Mouse (Mus musculus) CH12.LX (cell line): ENCODE results near the gene Gm37240. TPM values are rescaled to one million over a fixed set of nuclear protein-coding genes. Genes with fewer than 3 reads are reported as not detected.

Experiments used
- DNase-seq: peaks from one replicate; pipeline ENCODE4 v3.0.0-alpha.2; 2013; ENCODE audit errors: extremely low read depth
- H3K27ac ChIP-seq: 2 replicates; pipeline ENCODE4 v1.5.1; 2012; ENCODE audit warnings: low read depth, mild to moderate bottlenecking, control low read depth, moderate library complexity; ENCODE audit not compliant: insufficient read depth
- H3K27me3 ChIP-seq: replicated peaks from 2 replicates; pipeline ENCODE3; 2012; ENCODE audit warnings: inconsistent platforms
- H3K36me3 ChIP-seq, 2 experiments: replicated peaks in 1 of 2; 2 replicates each; pipeline versions ENCODE3 to v1.6.1; 2012; ENCODE audit warnings: inconsistent platforms in 1 of 2, low read length in 1 of 2, mild to moderate bottlenecking in 1 of 2, mixed read lengths in 1 of 2, moderate library complexity in 1 of 2; ENCODE audit not compliant: control insufficient read depth in 1 of 2, insufficient read depth in 1 of 2
- H3K4me1 ChIP-seq, 2 experiments: 2 replicates each; pipeline ENCODE4 v1.6.1; 2012; ENCODE audit warnings: inconsistent platforms in 1 of 2, moderate library complexity in 1 of 2; ENCODE audit not compliant: insufficient read depth in 2 of 2, control insufficient read depth in 1 of 2
- H3K4me2 ChIP-seq: 2 replicates; pipeline ENCODE4 v1.6.1; 2012; ENCODE audit warnings: low read depth, mild to moderate bottlenecking, control low read depth; ENCODE audit not compliant: poor library complexity, insufficient read depth, severe bottlenecking
- H3K4me3 ChIP-seq, 3 experiments: fragments of 150-350 bp in 1 of 3; sonication (generic) in 1 of 3; replicated peaks in 1 of 3; 2 replicates each; pipeline versions ENCODE3 to v1.5.1; 2011 to 2012; ENCODE audit warnings: low read depth in 2 of 3, low read length in 2 of 3, mild to moderate bottlenecking in 2 of 3, moderate library complexity in 2 of 3, control low read depth in 1 of 3, improper control_type of control experiment in 1 of 3, inconsistent platforms in 1 of 3, mixed read lengths in 1 of 3; ENCODE audit not compliant: poor library complexity in 1 of 3
- H3K79me2 ChIP-seq: replicated peaks from 2 replicates; pipeline ENCODE4 v1.6.1; 2012; ENCODE audit warnings: mild to moderate bottlenecking, moderate library complexity; ENCODE audit not compliant: control insufficient read depth, poor library complexity, insufficient read depth, severe bottlenecking; ENCODE audit errors: extremely low read depth
- H3K9ac ChIP-seq: 2 replicates; pipeline ENCODE4 v1.6.1; 2012; ENCODE audit warnings: low read depth, mild to moderate bottlenecking, control low read depth, moderate library complexity; ENCODE audit not compliant: insufficient read depth
- H3K9me3 ChIP-seq: replicated peaks from 2 replicates; pipeline ENCODE3; 2012; ENCODE audit warnings: low read length, inconsistent platforms, mixed read lengths
- BHLHE40 ChIP-seq: IDR thresholded peaks from 2 replicates; pipeline ENCODE4 v1.6.1; 2011; ENCODE audit warnings: mild to moderate bottlenecking, low read depth, low read length, improper control_type of control experiment
- CHD1 ChIP-seq: IDR thresholded peaks from 2 replicates; pipeline ENCODE4 v1.6.1; 2012; ENCODE audit warnings: low read depth, low read length, improper control_type of control experiment, inconsistent platforms
- CHD2 ChIP-seq: IDR thresholded peaks from 2 replicates; pipeline ENCODE4 v1.6.1; 2011; ENCODE audit warnings: low read length, improper control_type of control experiment
- CTCF ChIP-seq, 2 experiments: IDR thresholded peaks in 1 of 2; conservative IDR thresholded peaks in 1 of 2; 2 replicates each; pipeline ENCODE4 v1.5.1; 2011 to 2012; ENCODE audit warnings: low read depth in 2 of 2, low read length in 2 of 2, improper control_type of control experiment in 1 of 2, inconsistent platforms in 1 of 2, mild to moderate bottlenecking in 1 of 2, moderate library complexity in 1 of 2
- ELF1 ChIP-seq: IDR thresholded peaks from 2 replicates; pipeline ENCODE4 v1.6.1; 2014; ENCODE audit warnings: low read depth, mild to moderate bottlenecking, inconsistent platforms, low read length, improper control_type of control experiment
- EP300 ChIP-seq: IDR thresholded peaks from 2 replicates; pipeline ENCODE4 v1.6.1; 2011; ENCODE audit warnings: low read length, improper control_type of control experiment
- ETS1 ChIP-seq: conservative IDR thresholded peaks from 2 replicates; pipeline ENCODE4 v1.6.1; 2012; ENCODE audit warnings: low read depth, mild to moderate bottlenecking, inconsistent platforms, low read length, improper control_type of control experiment, moderate library complexity
- GABPA ChIP-seq: IDR thresholded peaks from 2 replicates; pipeline ENCODE4 v1.6.1; 2012; ENCODE audit warnings: low read depth, low read length, improper control_type of control experiment, inconsistent platforms; ENCODE audit not compliant: insufficient replicate concordance
- HCFC1 ChIP-seq: IDR thresholded peaks from 2 replicates; pipeline ENCODE4 v1.6.1; 2012; ENCODE audit warnings: low read depth, mild to moderate bottlenecking, inconsistent platforms, low read length, improper control_type of control experiment
- IRF4 ChIP-seq: IDR thresholded peaks from 2 replicates; pipeline ENCODE4 v1.6.1; 2014; ENCODE audit warnings: low read depth, mild to moderate bottlenecking, inconsistent platforms, low read length, improper control_type of control experiment
- JUN ChIP-seq: IDR thresholded peaks from 2 replicates; pipeline ENCODE4 v1.6.1; 2011; ENCODE audit warnings: low read depth, mild to moderate bottlenecking, low read length, improper control_type of control experiment, moderate library complexity; ENCODE audit not compliant: insufficient read depth
- JUND ChIP-seq: conservative IDR thresholded peaks from 2 replicates; pipeline ENCODE4 v1.6.1; 2011; ENCODE audit warnings: low read depth, low read length, improper control_type of control experiment
- KAT2A ChIP-seq: IDR thresholded peaks from 2 replicates; pipeline ENCODE4 v1.6.1; 2012; ENCODE audit warnings: low read length, improper control_type of control experiment, inconsistent platforms; ENCODE audit not compliant: insufficient replicate concordance
- MAFK ChIP-seq: IDR thresholded peaks from 2 replicates; pipeline ENCODE4 v1.6.1; 2011; ENCODE audit warnings: low read length, improper control_type of control experiment; ENCODE audit not compliant: insufficient replicate concordance
- MAX ChIP-seq: IDR thresholded peaks from 2 replicates; pipeline ENCODE4 v1.6.1; 2011; ENCODE audit warnings: low read length, improper control_type of control experiment
- MEF2A ChIP-seq: IDR thresholded peaks from 2 replicates; pipeline ENCODE4 v1.6.1; 2014; ENCODE audit warnings: low read depth, mild to moderate bottlenecking, inconsistent platforms, low read length, improper control_type of control experiment, borderline replicate concordance
- MXI1 ChIP-seq: IDR thresholded peaks from 2 replicates; pipeline ENCODE4 v1.6.1; 2011; ENCODE audit warnings: mild to moderate bottlenecking, low read depth, low read length, improper control_type of control experiment
- MYC ChIP-seq: IDR thresholded peaks from 2 replicates; pipeline ENCODE4 v1.6.1; 2011; ENCODE audit warnings: low read depth, mild to moderate bottlenecking, improper control_type of control experiment, low read length
- NELFE ChIP-seq: IDR thresholded peaks from 2 replicates; pipeline ENCODE4 v1.6.1; 2011; ENCODE audit warnings: low read depth, low read length, improper control_type of control experiment
- NRF1 ChIP-seq: IDR thresholded peaks from 2 replicates; pipeline ENCODE4 v1.6.1; 2014; ENCODE audit warnings: low read depth, mild to moderate bottlenecking, inconsistent platforms, low read length, improper control_type of control experiment, moderate library complexity
- PAX5 ChIP-seq: IDR thresholded peaks from 2 replicates; pipeline ENCODE4 v1.6.1; 2012; ENCODE audit warnings: low read length, inconsistent platforms, mixed read lengths
- POLR2A ChIP-seq: IDR thresholded peaks from 2 replicates; pipeline ENCODE4 v1.6.1; 2011; ENCODE audit warnings: low read depth, mild to moderate bottlenecking, improper control_type of control experiment, low read length
- POLR2AphosphoS2 ChIP-seq: IDR thresholded peaks from 2 replicates; pipeline ENCODE4 v1.6.1; 2011; ENCODE audit warnings: low read depth, low read length, improper control_type of control experiment
- RAD21 ChIP-seq: IDR thresholded peaks from 2 replicates; pipeline ENCODE4 v1.6.1; 2011; ENCODE audit warnings: low read depth, mild to moderate bottlenecking, low read length, improper control_type of control experiment, moderate library complexity
- SIN3A ChIP-seq: IDR thresholded peaks from 2 replicates; pipeline ENCODE4 v1.6.1; 2012; ENCODE audit warnings: low read length, improper control_type of control experiment, inconsistent platforms
- SMC3 ChIP-seq: IDR thresholded peaks from 2 replicates; pipeline ENCODE4 v1.6.1; 2011; ENCODE audit warnings: low read depth, low read length, improper control_type of control experiment
- TCF12 ChIP-seq: IDR thresholded peaks from 2 replicates; pipeline ENCODE4 v1.6.1; 2014; ENCODE audit warnings: low read depth, mild to moderate bottlenecking, inconsistent platforms, low read length, improper control_type of control experiment
- UBTF ChIP-seq: IDR thresholded peaks from 2 replicates; pipeline ENCODE4 v1.6.1; 2012; ENCODE audit warnings: low read depth, mild to moderate bottlenecking, inconsistent platforms, low read length, improper control_type of control experiment, moderate library complexity
- USF2 ChIP-seq: conservative IDR thresholded peaks from 2 replicates; pipeline ENCODE4 v1.6.1; 2011; ENCODE audit warnings: low read depth, low read length, improper control_type of control experiment
- ZC3H11A ChIP-seq: IDR thresholded peaks from 2 replicates; pipeline ENCODE4 v1.6.1; 2012; ENCODE audit warnings: low read depth, mild to moderate bottlenecking, inconsistent platforms, low read length, improper control_type of control experiment
- ZKSCAN1 ChIP-seq: IDR thresholded peaks from 2 replicates; pipeline ENCODE4 v1.6.1; 2012; ENCODE audit warnings: low read depth, inconsistent platforms, low read length, improper control_type of control experiment, borderline replicate concordance
- ZMIZ1 ChIP-seq: IDR thresholded peaks from 2 replicates; pipeline ENCODE4 v1.6.1; 2012; ENCODE audit warnings: low read depth, mild to moderate bottlenecking, inconsistent platforms, low read length, improper control_type of control experiment
- ZNF384 ChIP-seq: IDR thresholded peaks from 2 replicates; pipeline ENCODE4 v1.6.1; 2012; ENCODE audit warnings: low read depth, low read length, improper control_type of control experiment, inconsistent platforms
- dilution Hi-C: fragments of 300-500 bp; cut with MboI; formaldehyde crosslinking; loops from 2 replicates; pipeline ENCODE4 v1.14.3; 2020; ENCODE audit warnings: low sequenced_read_pairs; ENCODE audit not compliant: extremely low pct_unique_long_range_greater_than_20kb, extremely low pct_ligation_motif_present
- in situ Hi-C: fragments of 300-500 bp; cut with MboI; formaldehyde crosslinking; loops from 3 replicates; pipeline ENCODE4 v1.14.3; 2019; ENCODE audit warnings: low sequenced_read_pairs, low pct_ligation_motif_present, low pct_unique_long_range_greater_than_20kb, mixed read lengths
- polyA plus RNA-seq: library from polyadenylated mRNA; unstranded; fragments of >175 nt; gene quantifications from 2 replicates; pipeline ENCODE4 v1.2.1, GENCODE M21; 2012; ENCODE audit warnings: low read depth; ENCODE audit not compliant: insufficient read length
- total RNA-seq, 2 experiments: library from RNA; depleted of rRNA; stranded (reverse); fragments of 300-350 nt in 1 of 2; fragments of >200 nt in 1 of 2; gene quantifications; 2 replicates each; pipeline ENCODE4 v1.2.3; 2012 to 2014

Gene Gm37240
- total and polyA plus RNA-seq, 3 experiments = 0.08 to 0.19 (median 0.14) TPM

DNA sequence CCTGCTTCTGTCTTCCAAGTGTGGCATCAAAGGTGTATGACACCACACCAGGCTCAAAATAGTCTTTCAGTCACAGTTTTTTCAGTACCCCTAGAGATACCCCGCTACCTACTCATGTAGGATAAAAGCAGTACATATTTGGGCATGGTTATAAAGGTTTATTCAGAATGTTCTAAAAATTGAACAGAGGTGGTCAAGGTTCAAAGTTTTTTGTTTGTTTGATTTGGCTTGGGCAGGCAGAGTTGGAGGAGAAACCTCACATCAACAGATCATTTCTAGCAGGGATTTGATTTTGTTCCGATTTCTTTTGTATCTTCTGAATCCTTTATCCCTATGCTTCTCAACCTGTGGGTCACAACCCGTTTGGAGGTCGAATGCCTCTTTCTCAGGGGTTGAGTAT, 690.7 kb downstream of the Gm37240 start:
- 0 out of 2 replicates have a peak overlapping the region, but pooled peaks have one; percentile 7 for H3K4me2 ChIP-seq
- dilution Hi-C loops = no loop called here
- peaks cover 2 to 30% of the 10 kb centered on the region in 2 experiments; a peak in 3 of 4 replicates for H3K4me1 ChIP-seq
- H3K79me2 ChIP-seq = peaks cover 4% of the 10 kb centered on the region
- H3K27ac ChIP-seq = no peak overlapping the region
- H3K9ac ChIP-seq = no peak overlapping the region
- H3K36me3 ChIP-seq = peaks cover 0 to 25% of the 10 kb centered on the region in 2 experiments
- in situ Hi-C loops = no loop called here
- TF ChIP-seq EP300 (no peak), CHD1 (no peak)
- no peak overlapping the region for H3K4me3 ChIP-seq
- DNase-seq = no peak
- no peaks in the 10 kb centered on the region for H3K27me3 ChIP-seq
- H3K9me3 ChIP-seq = no peaks in the 10 kb centered on the region

DNA sequence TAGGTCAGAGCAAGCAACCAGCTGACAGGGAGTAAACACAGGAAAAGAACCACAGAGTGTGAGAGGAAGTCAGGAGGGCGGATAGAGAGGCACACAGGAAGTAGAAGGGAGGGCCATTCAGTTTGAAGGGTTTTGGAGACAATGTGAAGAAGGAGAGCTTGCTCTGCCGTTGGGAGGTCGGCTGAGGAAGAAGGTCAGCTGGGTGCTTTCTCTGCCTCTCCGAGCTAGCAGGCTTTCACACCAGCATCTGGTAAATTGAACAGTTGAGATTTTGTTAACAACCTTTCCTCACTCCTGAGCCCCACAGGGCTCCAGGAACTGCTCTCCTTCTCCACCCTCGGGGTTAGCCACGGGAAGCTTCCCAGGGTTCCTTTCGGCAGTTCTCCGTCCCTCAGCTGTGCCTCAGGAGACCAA, 692.2 kb downstream of the Gm37240 start:
- Histone ChIP-seq H3K4me1 (peaks cover 2 to 21% of the 10 kb centered on the region in 2 experiments; a peak in 3 of 4 replicates), H3K9ac (peak overlapping the region; percentile 99), H3K27me3 (no peaks in the 10 kb centered on the region), H3K9me3 (no peaks in the 10 kb centered on the region), H3K79me2 (peaks cover 4% of the 10 kb centered on the region), H3K4me2 (no peak overlapping the region), H3K27ac (peak overlapping the region; percentile 62), H3K36me3 (peaks cover 0 to 25% of the 10 kb centered on the region in 2 experiments), H3K4me3 (peak overlapping the region; percentile 54 to 93 (median 82))
- in situ Hi-C loops = no loop called here
- dilution Hi-C loops = no loop called here
- DNase-seq = peak; percentile 81
- TF ChIP-seq CHD2 (no peak), HCFC1 (peak; percentile 89), CTCF (conservative IDR thresholded peaks at IDR 0.05 in 1 of 2, IDR thresholded peaks at IDR 0.05 in 1 of 2; ENCODE audit: low read depth in 2 of 2, low read length in 2 of 2) (no peak), MEF2A (peak; percentile 62; the same call in 1 of the 2 replicates), ZKSCAN1 (no peak), ZC3H11A (no peak), USF2 (no peak), TCF12 (peak; percentile 90), ELF1 (peak; percentile 84), BHLHE40 (peak; percentile 49), JUN (no peak), JUND (0 out of 2 replicates have a peak, but pooled peaks have one; percentile 32), GABPA (peak; percentile 27; the same call in 1 of the 2 replicates), RAD21 (no peak; the same call in 1 of the 2 replicates), POLR2AphosphoS2 (peak; percentile 95), SMC3 (no peak), PAX5 (no peak), MYC (peak; percentile 86), SIN3A (peak; percentile 98), CHD1 (no peak), POLR2A (peak; percentile 95), ETS1 (peak; percentile 35; the same call in 1 of the 2 replicates), MAX (peak; percentile 84), MAFK (no peak), IRF4 (peak; percentile 65; the same call in 1 of the 2 replicates), NELFE (peak; percentile 97), KAT2A (peak; percentile 81; the same call in 1 of the 2 replicates), MXI1 (peak; percentile 84), ZNF384 (peak; percentile 30; the same call in 1 of the 2 replicates), UBTF (no peak), NRF1 (no peak), ZMIZ1 (peak; percentile 90)
